12 mouse cellular contexts compared by ENCODE assay signal in the genomic region with DNA sequence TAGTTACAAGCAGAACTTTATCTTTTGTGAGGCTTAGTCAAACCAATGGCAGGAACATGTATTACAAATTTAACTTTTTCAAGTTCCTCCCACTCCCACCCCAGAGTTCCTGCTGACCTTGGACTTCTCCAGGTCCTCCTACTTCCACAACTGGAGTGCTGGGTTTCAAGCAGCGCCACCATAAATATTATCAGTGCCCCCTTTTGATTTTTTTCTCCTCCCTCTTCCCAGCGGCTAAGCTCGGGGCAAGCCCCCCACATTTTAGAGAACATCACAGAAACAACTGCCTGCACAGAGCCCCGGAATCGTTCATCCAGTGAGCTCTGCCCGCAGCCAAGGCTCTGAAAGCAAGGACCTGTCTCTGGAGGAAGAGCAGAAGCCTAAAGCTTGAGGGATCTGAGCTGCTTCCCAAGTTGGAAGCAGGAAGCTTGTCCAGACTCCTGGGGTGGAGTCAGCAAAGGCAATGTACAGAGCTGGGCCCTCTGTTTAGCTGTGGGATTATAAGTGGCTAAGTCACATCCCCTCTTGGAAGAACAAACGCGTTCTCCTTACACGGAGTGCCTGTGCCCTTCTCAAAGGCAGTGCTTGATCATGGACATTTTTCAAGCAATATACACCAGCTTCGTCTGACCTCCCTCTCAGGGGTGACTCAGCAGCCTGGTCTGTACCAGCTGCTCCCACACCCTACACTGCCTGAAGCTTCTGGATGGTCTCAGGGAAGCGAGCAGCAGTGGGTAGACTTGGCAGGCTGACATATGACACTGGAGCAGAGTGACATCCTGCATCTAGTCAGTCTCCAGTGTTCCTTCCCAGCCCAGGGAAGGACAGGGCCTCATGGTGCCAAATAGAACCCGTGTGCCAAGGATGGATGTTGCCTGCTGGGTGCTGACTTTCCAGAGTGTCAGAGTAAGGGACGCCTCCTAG. TPM values are rescaled to one million over a fixed set of nuclear protein-coding genes. Genes with fewer than 3 reads are reported as not detected.
DNase-seq lines count a peak whose midpoint lies in the region; ATAC-seq lines count a peak whose summit lies in the region.
"Had no signal": no experiment of that assay in that cellular context is flagged by ENCODE, and none has a peak within 500 bp of the region (broad histone marks: within the 10 kb centered on the region; RNA-seq: fewer than 3 reads in every experiment).

No protein-coding gene starts in this region.

- H3K4me3 ChIP-seq in liver, embryonic 11.5 days (ENCODE audit: low read depth, low read length), result no peak overlapping the region
- H3K4me3 ChIP-seq in liver, embryonic 12.5 days, result no peak overlapping the region
- H3K4me3 ChIP-seq: forebrain, embryonic 13.5 days had no signal

- 0 out of 2 replicates have a peak, but pooled peaks have one; percentile 35 for ATAC-seq in liver, embryonic 11.5 days (replicated peaks; ENCODE audit: low FRiP score)
- no peak for ATAC-seq in liver, embryonic 12.5 days
- ATAC-seq in erythroid progenitor cell, adult 5-6 weeks (replicated peaks; ENCODE audit: low FRiP score, poor library complexity, severe bottlenecking), result 0 out of 2 replicates have a peak, but pooled peaks have one; percentile 33
- ATAC-seq: activated CD4-positive, CD25-positive, alpha-beta regulatory T cell, adult 4 months; forebrain, embryonic 13.5 days had no signal

- H3K4me2 ChIP-seq in liver, embryonic 11.5 days, result no peak overlapping the region
- H3K4me2 ChIP-seq in liver, embryonic 12.5 days, result no peak overlapping the region
- H3K4me2 ChIP-seq: forebrain, embryonic 13.5 days had no signal

- peaks cover 15% of the 10 kb centered on the region for H3K4me1 ChIP-seq in liver, embryonic 11.5 days (replicated peaks; ENCODE audit: control insufficient read depth, insufficient read depth, low read length)
- peaks cover 21% of the 10 kb centered on the region for H3K4me1 ChIP-seq in liver, embryonic 12.5 days

- DNase-seq in gastrocnemius, adult 18-20 months (ENCODE audit: low spot score), result peak; percentile 76
- no peak for DNase-seq in gastrocnemius, postnatal 4 days (ENCODE audit: low spot score in 2 of 2)
- no peak for DNase-seq in liver, embryonic 11.5 days (ENCODE audit: low spot score)
- DNase-seq in skeletal muscle tissue, adult 2 months (ENCODE audit: low read depth, low spot score), result peak; percentile 79
- DNase-seq in left cerebral cortex, adult 8-10 months (ENCODE audit: low spot score in 2 of 2), result no peak
- no peak for DNase-seq in left cerebral cortex, adult 18-20 months (ENCODE audit: low spot score in 2 of 2)
- DNase-seq: cerebellum, adult 9-11 months; kidney, adult 2 months had no signal

- no peaks in the 10 kb centered on the region for H3K36me3 ChIP-seq in liver, embryonic 11.5 days (ENCODE audit: control insufficient read depth, insufficient read depth, low read length)
- H3K36me3 ChIP-seq in liver, embryonic 12.5 days, result no peaks in the 10 kb centered on the region

- no peak overlapping the region for H3K9ac ChIP-seq in liver, embryonic 11.5 days (ENCODE audit: low read depth, low read length)
- no peak overlapping the region for H3K9ac ChIP-seq in liver, embryonic 12.5 days
- H3K9ac ChIP-seq: forebrain, embryonic 13.5 days had no signal

- no peak overlapping the region for H3K27ac ChIP-seq in liver, embryonic 11.5 days (ENCODE audit: low read depth, low read length)
- no peak overlapping the region for H3K27ac ChIP-seq in liver, embryonic 12.5 days
- H3K27ac ChIP-seq: forebrain, embryonic 13.5 days had no signal

- H3K9me3 ChIP-seq in liver, embryonic 11.5 days (ENCODE audit: control insufficient read depth, low read length), result no peaks in the 10 kb centered on the region
- H3K9me3 ChIP-seq in liver, embryonic 12.5 days (replicated peaks), result no peaks in the 10 kb centered on the region
- H3K9me3 ChIP-seq: forebrain, embryonic 13.5 days had no signal

- WGBS in liver, embryonic 11.5 days, result 67% methylated on average over 13 of the region's 13 CpGs
- 62% methylated on average over 13 of the region's 13 CpGs for WGBS in liver, embryonic 12.5 days (ENCODE audit: insufficient replicate concordance)

- no peaks in the 10 kb centered on the region for H3K27me3 ChIP-seq in liver, embryonic 11.5 days (replicated peaks; ENCODE audit: control insufficient read depth, insufficient read depth, low read length)
- no peaks in the 10 kb centered on the region for H3K27me3 ChIP-seq in liver, embryonic 12.5 days (replicated peaks)
- H3K27me3 ChIP-seq: forebrain, embryonic 13.5 days had no signal

RNA-seq across cellular contexts. Expression of gene Psap, which starts 8.0 kb away (rescaled TPM):
- total RNA-seq in gastrocnemius, adult 18-20 months (2021), result 100 to 1,000 TPM; 764 to 769 TPM
- total RNA-seq in gastrocnemius, postnatal 4 days (2021), result 100 to 1,000 TPM; 457 to 468 TPM
- polyA plus RNA-seq in liver, embryonic 11.5 days (2014; fragmentation: Nextera tagmentation; extraction: Ambion mirVana), result 57.0 and 59.8 TPM in 2 replicates
- polyA plus RNA-seq in liver, embryonic 12.5 days (2016; fragmentation: Nextera tagmentation; extraction: Ambion mirVana), result 42.9 and 43.3 TPM in 2 replicates
- total RNA-seq in erythroid progenitor cell, adult 5-6 weeks (2015; ENCODE audit: low replicate concordance), result 293 and 311 TPM in 2 replicates
- 222 and 228 TPM in 2 replicates for total RNA-seq in erythroid progenitor cell, adult 5-6 weeks (2017; ENCODE audit: low replicate concordance)
- 1,000 to 10,000 TPM; 1,605 to 1,722 (median 1,654) TPM for total RNA-seq in left cerebral cortex, adult 8-10 months (2022)
- 1,000 to 10,000 TPM; 1,592 to 1,629 TPM for total RNA-seq in left cerebral cortex, adult 18-20 months (2021)

RNA-seq across cellular contexts. Expression of gene Chst3, which starts 50.3 kb away (rescaled TPM):
- under 1 TPM; 0.27 to 0.40 TPM for total RNA-seq in gastrocnemius, adult 18-20 months (2021)
- 1 to 10 TPM; 3.8 to 4.3 TPM for total RNA-seq in gastrocnemius, postnatal 4 days (2021)
- polyA plus RNA-seq in liver, embryonic 11.5 days (2014; fragmentation: Nextera tagmentation; extraction: Ambion mirVana), result 0.48 and 0.60 TPM in 2 replicates
- 0.22 and 0.31 TPM in 2 replicates for polyA plus RNA-seq in liver, embryonic 12.5 days (2016; fragmentation: Nextera tagmentation; extraction: Ambion mirVana)
- 6.7 and 8.6 TPM in 2 replicates for total RNA-seq in erythroid progenitor cell, adult 5-6 weeks (2015; ENCODE audit: low replicate concordance)
- total RNA-seq in erythroid progenitor cell, adult 5-6 weeks (2017; ENCODE audit: low replicate concordance), result 2.6 and 3.9 TPM in 2 replicates
- 1 to 10 TPM; 1.2 to 2.0 (median 1.9) TPM for total RNA-seq in left cerebral cortex, adult 8-10 months (2022)
- 1 to 10 TPM in 1 of 2 experiments, under 1 TPM in 1; 0.65 to 1.1 TPM for total RNA-seq in left cerebral cortex, adult 18-20 months (2021)

Comparison
In these comparisons a context has a peak if more than half of its experiments do, and no peak if none do; other contexts are left out.
1. DNase-seq: peak in gastrocnemius, adult 18-20 months (single experiment) and skeletal muscle tissue, adult 2 months (single experiment); none in gastrocnemius, postnatal 4 days (0 of 2), liver, embryonic 11.5 days (single experiment), left cerebral cortex, adult 8-10 months (0 of 2) and left cerebral cortex, adult 18-20 months (0 of 2).